Mouse (Mus musculus): ENCODE results near the gene Nrros. TPM values are rescaled to one million over a fixed set of nuclear protein-coding genes. Genes with fewer than 3 reads are reported as not detected.

Gene Nrros
- total RNA-seq (2021) = 10 to 100 TPM; 11.2 to 11.6 TPM
- long read RNA-seq, experiment 1, transcript Nrros-201 (3 exons, 2,548 nt) = major isoform, 10 of 13 reads
- long read RNA-seq, experiment 1, partial matches to known transcripts = 0 of 13 reads
- long read RNA-seq, experiment 1, other reads (novel, unspliced or antisense) = 2 of 13 reads
- long read RNA-seq, experiment 2, transcript Nrros-201 (3 exons, 2,548 nt) = major isoform, 13 of 18 reads
- long read RNA-seq, experiment 2, partial matches to known transcripts = 0 of 18 reads
- long read RNA-seq, experiment 2, other reads (novel, unspliced or antisense) = 1 of 18 reads

DNA sequence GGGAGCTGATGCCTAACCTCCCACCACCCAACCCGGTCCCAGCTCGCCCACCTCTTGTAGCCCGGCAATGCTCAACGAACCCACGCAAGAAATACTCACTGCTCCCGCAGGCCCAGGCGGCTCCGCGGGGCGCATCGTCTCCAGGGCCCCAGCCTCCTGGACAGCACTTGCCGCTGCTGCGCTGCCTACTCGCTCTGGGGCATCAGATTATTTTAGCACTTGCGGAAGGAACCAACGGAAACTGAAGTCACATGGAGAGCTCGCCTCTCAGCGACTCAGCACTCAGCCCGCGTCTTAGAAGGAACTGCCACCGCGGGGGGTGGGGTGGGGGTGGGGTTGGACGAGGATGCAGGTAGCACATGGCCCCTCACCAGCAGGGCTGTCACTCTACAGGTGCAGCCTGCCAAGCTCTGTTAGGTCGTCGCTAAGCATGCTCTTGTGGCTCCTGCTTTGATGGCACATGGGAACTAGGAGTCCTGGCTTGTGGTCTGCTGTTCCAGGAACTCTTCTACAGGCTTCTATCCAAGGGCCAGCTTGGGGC, at the start of gene Nrros:
Gene Nrros (minus strand): TSS at position 314 of the 541 bp plus-strand sequence.
- Histone ChIP-seq H3K4me3 (peak within 1 kb of the TSS; percentile 59), H3K27ac (peak within 1 kb of the TSS; percentile 93)
- peak; percentile 36 to 47 for DNase-seq (ENCODE audit: low spot score in 2 of 2)
- TF ChIP-seq CTCF (conservative IDR thresholded peaks at IDR 0.05) = no peak

DNA sequence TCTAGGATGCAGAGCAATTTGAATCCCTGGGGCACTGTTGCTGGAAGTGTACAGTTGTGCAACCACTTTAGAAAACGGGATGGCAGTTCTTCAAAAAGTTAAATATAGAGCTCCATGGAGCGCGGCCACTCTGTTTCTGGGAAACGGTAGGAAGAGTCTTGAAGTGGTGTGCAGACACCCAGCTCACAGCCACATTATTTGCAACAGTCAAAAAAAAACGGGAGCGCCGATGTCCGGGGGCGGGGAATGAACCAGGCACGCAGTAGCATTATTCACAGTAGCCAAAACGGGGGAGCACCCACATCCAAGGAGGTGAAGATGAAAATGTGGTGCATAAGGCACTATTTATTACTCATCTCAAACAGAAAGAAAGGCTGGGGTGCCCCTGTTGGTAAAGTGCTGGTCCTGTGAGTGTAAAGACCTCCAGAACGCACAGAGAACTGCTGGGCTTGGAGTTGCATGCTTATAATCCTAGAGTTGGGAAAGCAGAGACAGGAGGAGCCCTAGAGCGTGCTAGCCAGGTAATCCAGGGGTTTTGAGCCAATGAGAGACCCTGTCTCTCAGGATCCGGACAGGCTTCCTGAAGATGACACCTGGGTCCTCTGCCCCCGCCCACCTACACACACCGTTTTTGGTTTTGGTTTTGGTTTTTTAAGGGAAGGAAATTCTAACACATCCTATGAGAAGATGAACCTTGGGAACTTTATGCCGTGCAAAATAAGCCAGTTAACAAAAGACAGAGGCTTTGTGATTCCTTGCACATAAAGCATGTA, 49.6 kb upstream of the Nrros start:
- H3K27ac ChIP-seq = no peak overlapping the region
- peak; percentile 20; the same call in 1 of the 2 replicates for TF ChIP-seq CTCF (conservative IDR thresholded peaks at IDR 0.05)
- no peak for DNase-seq (ENCODE audit: low spot score in 2 of 2)

DNA sequence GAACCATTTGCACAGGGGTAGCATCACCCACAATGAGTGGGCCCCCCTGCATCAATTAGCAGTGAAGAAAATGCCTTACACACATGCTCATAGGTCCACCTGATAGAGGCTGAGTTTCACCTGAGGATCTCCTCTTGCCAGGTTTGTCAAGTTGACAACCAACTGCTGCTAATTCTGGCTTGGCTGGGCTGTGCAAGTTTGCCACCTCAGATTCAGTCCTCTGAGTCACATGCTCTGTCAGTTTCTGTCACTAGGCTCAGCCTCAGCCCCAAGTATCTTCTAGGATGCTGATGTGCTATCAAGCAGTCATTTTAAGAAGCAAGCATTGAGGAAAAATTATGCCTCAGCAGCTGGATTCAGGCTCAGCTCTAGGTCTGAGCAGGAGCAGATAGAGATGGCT, 48.8 kb upstream of the Nrros start:
- no peak overlapping the region for H3K27ac ChIP-seq
- H3K4me3 ChIP-seq = no peak overlapping the region
- no peak for TF ChIP-seq CTCF (conservative IDR thresholded peaks at IDR 0.05)
- no peak for DNase-seq (ENCODE audit: low spot score in 2 of 2)

More for the DNA sequence above, 49.6 kb upstream of the Nrros start:
- H3K4me3 ChIP-seq = no peak overlapping the region

DNA sequence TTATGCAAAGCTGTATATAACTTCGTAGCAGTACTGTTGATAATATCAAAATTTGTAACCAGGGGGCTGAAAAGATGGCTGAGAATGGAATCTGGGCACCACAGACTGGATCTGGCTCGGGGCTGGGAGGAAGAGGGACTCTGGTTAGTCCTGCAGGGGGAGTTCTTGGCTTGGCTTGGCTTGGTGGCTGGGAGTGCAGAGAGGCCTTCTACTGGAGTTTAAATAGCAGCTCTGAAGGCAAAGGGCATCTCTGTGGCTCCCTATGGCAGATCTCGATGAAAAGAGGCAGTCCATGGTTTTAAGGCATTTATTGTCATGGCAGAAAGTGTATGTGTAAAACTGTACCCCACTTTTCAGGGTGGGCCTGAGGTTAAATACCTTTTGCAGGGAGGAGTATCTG, 39.5 kb upstream of the Nrros start:
- TF ChIP-seq CTCF (conservative IDR thresholded peaks at IDR 0.05) = peak; percentile 38; the same call in 1 of the 2 replicates
- Histone ChIP-seq H3K4me3 (no peak overlapping the region), H3K27ac (no peak overlapping the region)

GRCm38 (mm10) chr16:32202681-32203080, 37.3 kb upstream of the Nrros start:
- TF ChIP-seq CTCF (conservative IDR thresholded peaks at IDR 0.05) = peak; percentile 64
- no peak overlapping the region for H3K4me3 ChIP-seq
- H3K27ac ChIP-seq = no peak overlapping the region
- peak; percentile 29 to 53 for DNase-seq (ENCODE audit: low spot score in 2 of 2)

More for the DNA sequence above, 39.5 kb upstream of the Nrros start:
- DNase-seq (ENCODE audit: low spot score in 2 of 2) = no peak

DNA sequence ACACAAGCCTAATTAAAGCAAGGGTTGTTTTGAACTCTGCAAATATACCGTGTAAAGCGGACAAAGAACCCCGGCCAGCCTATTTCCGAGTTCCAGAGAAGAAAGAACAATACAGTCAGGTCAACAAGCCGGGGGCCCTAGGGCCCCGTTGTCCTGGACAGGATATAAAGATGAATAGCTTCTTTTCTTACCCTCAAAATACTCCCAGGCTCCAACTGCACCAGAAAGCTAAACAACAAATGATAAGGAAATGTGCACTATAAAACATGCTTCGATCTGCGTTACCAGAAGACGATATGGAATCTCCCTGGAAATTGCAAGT, 35.6 kb upstream of the Nrros start:
- H3K4me3 ChIP-seq = peak overlapping the region; percentile 35; the same call in 1 of the 2 replicates

DNA sequence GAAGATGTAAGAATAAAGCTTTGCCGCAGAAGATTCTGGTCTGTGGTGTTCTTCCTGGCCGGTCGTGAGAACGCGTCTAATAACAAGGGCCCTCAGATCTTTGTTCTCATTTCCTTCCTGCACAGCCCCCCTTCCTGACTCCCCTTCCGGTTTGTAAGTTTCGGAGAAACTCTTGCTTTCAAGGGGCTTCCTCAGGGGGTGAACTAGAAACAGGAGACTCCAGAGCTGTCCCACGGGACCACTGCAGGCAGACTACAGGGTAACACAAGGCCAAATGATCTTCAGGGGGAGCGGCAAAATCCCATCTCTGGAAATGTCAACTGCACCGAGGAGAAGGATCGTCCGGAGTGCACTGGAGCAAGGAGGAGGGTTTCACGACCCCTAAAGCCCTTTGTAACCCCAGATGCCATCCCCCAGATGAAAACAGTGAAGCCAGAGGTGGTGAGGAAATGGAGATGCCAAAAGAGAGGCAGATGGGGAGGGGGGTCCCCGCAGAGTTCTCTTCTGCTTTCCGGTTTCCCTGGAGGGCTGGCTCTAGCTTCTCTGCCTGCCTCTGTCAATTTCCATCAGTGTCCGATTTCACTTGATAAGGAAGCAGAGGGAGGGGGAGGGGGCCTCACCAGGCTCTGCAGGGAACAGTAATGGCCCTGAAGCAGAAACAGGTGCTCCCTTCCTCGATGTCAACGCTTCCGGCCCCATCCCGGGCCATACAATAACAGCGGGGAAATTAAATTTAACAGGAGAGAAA, 35.0 kb upstream of the Nrros start:
- Histone ChIP-seq H3K27ac (peak overlapping the region; percentile 69), H3K4me3 (peak overlapping the region; percentile 35)
- no peak for DNase-seq (ENCODE audit: low spot score in 2 of 2)
- TF ChIP-seq CTCF (conservative IDR thresholded peaks at IDR 0.05) = no peak

More for the DNA sequence above, 35.6 kb upstream of the Nrros start:
- H3K27ac ChIP-seq = peak overlapping the region; percentile 69; the same call in 1 of the 2 replicates
- TF ChIP-seq CTCF (conservative IDR thresholded peaks at IDR 0.05) = no peak
- no peak for DNase-seq (ENCODE audit: low spot score in 2 of 2)

GRCm38 (mm10) chr16:32190011-32190441, 24.6 kb upstream of the Nrros start:
- TF ChIP-seq CTCF (conservative IDR thresholded peaks at IDR 0.05) = no peak
- H3K27ac ChIP-seq = no peak overlapping the region
- peak in 1 of 2 experiments; percentile 6 for DNase-seq (ENCODE audit: low spot score in 2 of 2)
- H3K4me3 ChIP-seq = no peak overlapping the region

DNA sequence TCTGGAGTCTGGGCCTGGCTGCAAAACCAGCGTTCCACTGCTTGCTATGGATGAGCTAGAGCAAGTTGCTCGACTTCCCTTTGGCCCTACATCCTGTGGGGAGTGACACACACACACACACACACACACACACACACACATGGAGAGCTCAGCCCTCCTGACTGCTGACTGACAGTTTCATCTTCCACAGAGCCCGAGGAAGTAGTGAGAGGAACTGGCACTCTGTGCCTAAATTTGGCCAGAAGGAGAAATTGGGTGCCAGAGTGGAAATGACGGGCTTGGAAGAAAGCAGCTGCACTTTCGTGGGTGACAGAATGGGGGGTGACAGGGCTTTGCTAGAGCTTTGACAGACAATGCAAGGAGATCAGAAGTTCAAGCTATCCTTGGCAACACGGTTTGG, 23.7 kb upstream of the Nrros start:
- TF ChIP-seq CTCF (conservative IDR thresholded peaks at IDR 0.05) = no peak
- Histone ChIP-seq H3K4me3 (no peak overlapping the region), H3K27ac (no peak overlapping the region)
- DNase-seq (ENCODE audit: low spot score in 2 of 2) = peak; percentile 19 to 25

- no peak for TF ChIP-seq CTCF (conservative IDR thresholded peaks at IDR 0.05)
- no peak for DNase-seq (ENCODE audit: low spot score in 2 of 2)
- H3K27ac ChIP-seq = no peak overlapping the region
- no peak overlapping the region for H3K4me3 ChIP-seq
Observed at GRCm38 (mm10) chr16:32186056-32186455, 20.7 kb upstream of the Nrros start.

GRCm38 (mm10) chr16:32179333-32179901, 14.0 kb upstream of the Nrros start, which contains the start of gene Bex6:
Gene Bex6 (plus strand): TSS chr16:32179823.
- no peak within 1 kb of the TSS for H3K27ac ChIP-seq
- DNase-seq (ENCODE audit: low spot score in 2 of 2) = no peak
- TF ChIP-seq CTCF (conservative IDR thresholded peaks at IDR 0.05) = no peak
- no peak within 1 kb of the TSS for H3K4me3 ChIP-seq

Data from layer of hippocampus, adult 2 months (tissue).